ENCODE assay signal across 9 mouse cellular contexts in the genomic region with DNA sequence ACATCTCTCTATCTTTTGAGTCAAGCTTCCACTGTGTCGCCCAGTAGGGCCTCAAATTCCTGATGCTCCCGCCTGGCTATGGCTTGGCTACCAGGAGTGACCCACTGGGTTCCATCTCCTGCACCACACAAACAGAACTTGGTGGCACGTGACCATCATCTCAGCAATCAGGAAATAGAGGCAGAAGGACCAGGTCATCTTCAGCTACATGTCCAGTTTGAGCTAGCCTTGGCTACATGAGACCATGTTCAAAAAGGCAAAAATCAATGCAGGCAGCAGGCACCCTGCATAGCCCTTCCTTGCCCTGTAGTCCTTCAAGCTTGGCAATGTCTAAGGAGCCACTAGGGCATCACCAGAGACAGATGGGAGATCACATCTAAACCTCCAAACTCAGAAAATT. TPM values are rescaled to one million over a fixed set of nuclear protein-coding genes. Genes with fewer than 3 reads are reported as not detected.
A peak's percentile ranks its signal among the peaks of the same experiment; 100 is the strongest.
DNase-seq lines count a peak whose midpoint lies in the region; ATAC-seq and TF ChIP-seq lines count a peak whose summit lies in the region.
"Had no signal": no experiment of that assay in that cellular context is flagged by ENCODE, and none has a peak within 500 bp of the region (broad histone marks: within the 10 kb centered on the region; RNA-seq: fewer than 3 reads in every experiment).

No protein-coding gene starts in this region.

- DNase-seq in liver, postnatal 0 days, result no peak
- no peak for DNase-seq in forebrain, embryonic 10.5 days (ENCODE audit: extremely low spot score, low spot score)
- no peak for DNase-seq in intestine, embryonic 14.5 days (ENCODE audit: low spot score)
- no peak for DNase-seq in right cerebral cortex, postnatal 36 days (ENCODE audit: low spot score in 2 of 2)
- DNase-seq in left cerebral cortex, adult 11 months (ENCODE audit: low spot score), result no peak

- 0 out of 2 replicates have a peak, but pooled peaks cover 8% of the 10 kb centered on the region for H3K27me3 ChIP-seq in liver, embryonic 12.5 days (replicated peaks)
- H3K27me3 ChIP-seq in liver, postnatal 0 days (ENCODE audit: insufficient read depth, low read length), result no peaks in the 10 kb centered on the region
- H3K27me3 ChIP-seq in forebrain, embryonic 10.5 days (ENCODE audit: poor library complexity, severe bottlenecking), result no peaks in the 10 kb centered on the region
- H3K27me3 ChIP-seq in intestine, embryonic 14.5 days (replicated peaks; ENCODE audit: control insufficient read depth, insufficient read depth, low read length), result no peaks in the 10 kb centered on the region
- H3K27me3 ChIP-seq in neural tube, embryonic 15.5 days (replicated peaks), result no peaks in the 10 kb centered on the region

- H3K9me3 ChIP-seq in liver, embryonic 12.5 days (replicated peaks), result no peaks in the 10 kb centered on the region
- H3K9me3 ChIP-seq in liver, postnatal 0 days (ENCODE audit: low read length), result no peaks in the 10 kb centered on the region
- no peaks in the 10 kb centered on the region for H3K9me3 ChIP-seq in forebrain, embryonic 10.5 days
- H3K9me3 ChIP-seq in intestine, embryonic 14.5 days (ENCODE audit: control insufficient read depth, low read length), result no peaks in the 10 kb centered on the region; the same call in 1 of the 2 replicates
- H3K9me3 ChIP-seq in neural tube, embryonic 15.5 days (replicated peaks), result no peaks in the 10 kb centered on the region

- H3K27ac ChIP-seq in liver, embryonic 12.5 days, result peak overlapping the region; percentile 64; the same call in 1 of the 2 replicates
- H3K27ac ChIP-seq in liver, postnatal 0 days (ENCODE audit: low read depth), result no peak overlapping the region
- peak overlapping the region; percentile 88 for H3K27ac ChIP-seq in forebrain, embryonic 10.5 days
- H3K27ac ChIP-seq in intestine, embryonic 14.5 days (ENCODE audit: low read depth), result peak overlapping the region; percentile 67
- H3K27ac ChIP-seq in neural tube, embryonic 15.5 days (replicated peaks), result peak overlapping the region; percentile 81

- H3K4me1 ChIP-seq in liver, embryonic 12.5 days, result peaks cover 15% of the 10 kb centered on the region
- H3K4me1 ChIP-seq in liver, postnatal 0 days (ENCODE audit: insufficient read depth), result peaks cover 3% of the 10 kb centered on the region; the same call in 1 of the 2 replicates
- peaks cover 37% of the 10 kb centered on the region for H3K4me1 ChIP-seq in forebrain, embryonic 10.5 days
- H3K4me1 ChIP-seq in intestine, embryonic 14.5 days (replicated peaks; ENCODE audit: control insufficient read depth, insufficient read depth, low read length), result peaks cover 20% of the 10 kb centered on the region
- H3K4me1 ChIP-seq in neural tube, embryonic 15.5 days, result peaks cover 23% of the 10 kb centered on the region

- no peak overlapping the region for H3K4me3 ChIP-seq in liver, embryonic 12.5 days
- no peak overlapping the region for H3K4me3 ChIP-seq in liver, postnatal 0 days (ENCODE audit: low read depth, low read length)
- peak overlapping the region; percentile 47; the same call in 1 of the 2 replicates for H3K4me3 ChIP-seq in forebrain, embryonic 10.5 days
- no peak overlapping the region; the same call in 1 of the 2 replicates for H3K4me3 ChIP-seq in intestine, embryonic 14.5 days (ENCODE audit: low read depth, low read length)
- H3K4me3 ChIP-seq in neural tube, embryonic 15.5 days (replicated peaks), result no peak overlapping the region

- 66% methylated on average over 3 of the region's 3 CpGs for WGBS in liver, embryonic 12.5 days (ENCODE audit: insufficient replicate concordance)
- WGBS in liver, postnatal 0 days (ENCODE audit: insufficient replicate concordance), result 78% methylated on average over 3 of the region's 3 CpGs
- WGBS in forebrain, embryonic 10.5 days, result 92% methylated on average over 3 of the region's 3 CpGs
- WGBS in intestine, embryonic 14.5 days, result 90% methylated on average over 3 of the region's 3 CpGs
- 93% methylated on average over 3 of the region's 3 CpGs for WGBS in neural tube, embryonic 15.5 days

- H3K9ac ChIP-seq in liver, embryonic 12.5 days, result no peak overlapping the region
- no peak overlapping the region for H3K9ac ChIP-seq in liver, postnatal 0 days (replicated peaks)
- no peak overlapping the region for H3K9ac ChIP-seq in intestine, embryonic 14.5 days (ENCODE audit: low read length)
- H3K9ac ChIP-seq in neural tube, embryonic 15.5 days (replicated peaks), result 0 out of 2 replicates have a peak overlapping the region, but pooled peaks have one; percentile 40

- H3K36me3 ChIP-seq in liver, embryonic 12.5 days, result no peaks in the 10 kb centered on the region
- H3K36me3 ChIP-seq in liver, postnatal 0 days (replicated peaks; ENCODE audit: insufficient read depth, low read length), result no peaks in the 10 kb centered on the region
- no peaks in the 10 kb centered on the region for H3K36me3 ChIP-seq in forebrain, embryonic 10.5 days (replicated peaks)
- no peaks in the 10 kb centered on the region for H3K36me3 ChIP-seq in intestine, embryonic 14.5 days (ENCODE audit: control insufficient read depth, insufficient read depth, low read length)
- H3K36me3 ChIP-seq in neural tube, embryonic 15.5 days, result no peaks in the 10 kb centered on the region

- no peak for TF ChIP-seq CTCF in liver, postnatal 0 days (IDR thresholded peaks at IDR 0.05; ENCODE audit: low read depth)

- TF ChIP-seq EP300 in liver, postnatal 0 days (IDR thresholded peaks at IDR 0.05; ENCODE audit: low read depth), result no peak

- peak overlapping the region; percentile 76 for H3K4me2 ChIP-seq in liver, embryonic 12.5 days
- H3K4me2 ChIP-seq in liver, postnatal 0 days (ENCODE audit: low read depth, low read length), result no peak overlapping the region
- H3K4me2 ChIP-seq in intestine, embryonic 14.5 days (ENCODE audit: low read length), result no peak overlapping the region
- H3K4me2 ChIP-seq in neural tube, embryonic 15.5 days, result peak overlapping the region; percentile 66

- ATAC-seq in liver, embryonic 12.5 days, result no peak
- no peak for ATAC-seq in liver, postnatal 0 days
- no peak for ATAC-seq in intestine, embryonic 14.5 days (replicated peaks; ENCODE audit: low FRiP score, low TSS enrichment, low read depth)
- ATAC-seq in neural tube, embryonic 15.5 days (ENCODE audit: low FRiP score), result no peak

RNA-seq across cellular contexts. Expression of gene Ptbp1, which starts 14.1 kb away (rescaled TPM):
- polyA plus RNA-seq in liver, embryonic 12.5 days (2016; fragmentation: Nextera tagmentation; extraction: Ambion mirVana), result 207 and 211 TPM in 2 replicates
- 55.4 and 59.1 TPM in 2 replicates for polyA plus RNA-seq in liver, postnatal 0 days (2015; fragmentation: Nextera tagmentation; extraction: Ambion mirVana)
- polyA plus RNA-seq in forebrain, embryonic 10.5 days (2016; fragmentation: Nextera tagmentation; extraction: Ambion mirVana), result 370 and 377 TPM in 2 replicates
- 286 and 291 TPM in 2 replicates for polyA plus RNA-seq in intestine, embryonic 14.5 days (2014; fragmentation: Nextera tagmentation; extraction: Ambion mirVana)
- polyA plus RNA-seq in neural tube, embryonic 15.5 days (2015; fragmentation: Nextera tagmentation; extraction: Ambion mirVana), result 55.8 and 121 TPM in 2 replicates

RNA-seq across cellular contexts. Expression of gene Misp, which starts 19.3 kb away (rescaled TPM):
- 0.49 and 0.54 TPM in 2 replicates for polyA plus RNA-seq in liver, embryonic 12.5 days (2016; fragmentation: Nextera tagmentation; extraction: Ambion mirVana)
- 1.00 and 1.3 TPM in 2 replicates for polyA plus RNA-seq in liver, postnatal 0 days (2015; fragmentation: Nextera tagmentation; extraction: Ambion mirVana)
- 0.18 and 1.0 TPM in 2 replicates for polyA plus RNA-seq in forebrain, embryonic 10.5 days (2016; fragmentation: Nextera tagmentation; extraction: Ambion mirVana)
- 78.3 and 87.9 TPM in 2 replicates for polyA plus RNA-seq in intestine, embryonic 14.5 days (2014; fragmentation: Nextera tagmentation; extraction: Ambion mirVana)
- polyA plus RNA-seq in neural tube, embryonic 15.5 days (2015; fragmentation: Nextera tagmentation; extraction: Ambion mirVana), result 0.33 and 11.5 TPM in 2 replicates

RNA-seq across cellular contexts. Expression of gene Prtn3, which starts 34.2 kb away (rescaled TPM):
- polyA plus RNA-seq in liver, embryonic 12.5 days (2016; fragmentation: Nextera tagmentation; extraction: Ambion mirVana), result 38.4 and 38.6 TPM in 2 replicates
- 123 and 127 TPM in 2 replicates for polyA plus RNA-seq in liver, postnatal 0 days (2015; fragmentation: Nextera tagmentation; extraction: Ambion mirVana)
- polyA plus RNA-seq in forebrain, embryonic 10.5 days (2016; fragmentation: Nextera tagmentation; extraction: Ambion mirVana), result 8.1 TPM in 2 replicates
- polyA plus RNA-seq in intestine, embryonic 14.5 days (2014; fragmentation: Nextera tagmentation; extraction: Ambion mirVana), result 5.2 and 5.9 TPM in 2 replicates
- polyA plus RNA-seq in neural tube, embryonic 15.5 days (2015; fragmentation: Nextera tagmentation; extraction: Ambion mirVana), result 9.0 and 9.5 TPM in 2 replicates

RNA-seq across cellular contexts. Expression of gene Plppr3, which starts 34.3 kb away (rescaled TPM):
- 8.2 and 10.0 TPM in 2 replicates for polyA plus RNA-seq in liver, embryonic 12.5 days (2016; fragmentation: Nextera tagmentation; extraction: Ambion mirVana)
- polyA plus RNA-seq in liver, postnatal 0 days (2015; fragmentation: Nextera tagmentation; extraction: Ambion mirVana), result 2.9 and 4.9 TPM in 2 replicates
- 91.4 and 102 TPM in 2 replicates for polyA plus RNA-seq in forebrain, embryonic 10.5 days (2016; fragmentation: Nextera tagmentation; extraction: Ambion mirVana)
- 38.8 and 46.4 TPM in 2 replicates for polyA plus RNA-seq in intestine, embryonic 14.5 days (2014; fragmentation: Nextera tagmentation; extraction: Ambion mirVana)
- polyA plus RNA-seq in neural tube, embryonic 15.5 days (2015; fragmentation: Nextera tagmentation; extraction: Ambion mirVana), result 316 and 385 TPM in 2 replicates

RNA-seq across cellular contexts. Expression of gene Elane, which starts 46.0 kb away (rescaled TPM):
- polyA plus RNA-seq in liver, embryonic 12.5 days (2016; fragmentation: Nextera tagmentation; extraction: Ambion mirVana), result 12.1 and 15.4 TPM in 2 replicates
- 180 and 207 TPM in 2 replicates for polyA plus RNA-seq in liver, postnatal 0 days (2015; fragmentation: Nextera tagmentation; extraction: Ambion mirVana)
- not detected in 2 replicates for polyA plus RNA-seq in forebrain, embryonic 10.5 days (2016; fragmentation: Nextera tagmentation; extraction: Ambion mirVana)
- polyA plus RNA-seq in intestine, embryonic 14.5 days (2014; fragmentation: Nextera tagmentation; extraction: Ambion mirVana), result 0.55 TPM in 1 of 2 replicates, not detected in the other
- polyA plus RNA-seq in neural tube, embryonic 15.5 days (2015; fragmentation: Nextera tagmentation; extraction: Ambion mirVana), result 0.31 and 0.50 TPM in 2 replicates
- polyA plus RNA-seq: large intestine, adult 2 months; neural tube, embryonic 11.5 days had no signal

Comparison
In these comparisons a context has a peak if more than half of its experiments do, and no peak if none do; other contexts are left out.
1. H3K4me2 ChIP-seq: peak in liver, embryonic 12.5 days (single experiment) and neural tube, embryonic 15.5 days (single experiment); none in liver, postnatal 0 days (single experiment) and intestine, embryonic 14.5 days (single experiment).